Mouse (Mus musculus) embryonic fibroblast, embryonic 13.5 days (primary cell): ENCODE results near the gene Olfr1185-ps1.
"Not testable (repeated sequence)": the region's sequence is repeated elsewhere in the genome, so short reads cannot be mapped to it uniquely, and the experiment has no call there.

Experiments used
- CTCF ChIP-seq: IDR thresholded peaks from 2 replicates; pipeline ENCODE4 v1.5.1; 2011; ENCODE audit warnings: mild to moderate bottlenecking, control low read depth, low read length, moderate library complexity, borderline replicate concordance; ENCODE audit not compliant: insufficient read depth
- POLR2A ChIP-seq: IDR thresholded peaks from 2 replicates; pipeline ENCODE4 v1.6.1; 2011; ENCODE audit warnings: low read depth, mild to moderate bottlenecking, control low read depth, low read length, moderate library complexity

DNA sequence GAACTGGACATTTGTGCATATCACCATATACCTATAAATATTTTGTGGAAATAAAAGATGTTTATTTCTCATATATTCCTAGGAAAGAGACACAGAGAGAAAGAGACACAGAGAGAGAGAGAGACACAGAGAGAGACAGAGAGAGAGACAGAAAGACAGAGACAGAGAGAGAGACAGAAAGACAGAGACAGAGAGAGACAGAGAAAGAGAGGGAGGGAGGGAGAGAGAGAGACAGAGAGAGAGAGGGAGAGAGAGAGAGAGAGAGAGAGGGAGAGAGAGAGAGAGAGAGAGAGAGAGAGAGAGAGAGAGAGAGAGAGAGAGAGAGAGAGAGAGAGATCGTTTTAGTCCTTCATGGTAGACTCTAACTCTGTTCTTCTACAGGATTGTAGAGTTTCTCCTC is 38.6 kb upstream of the Olfr1185-ps1 start, which contains the start of gene Olfr1183:
- not testable (repeated sequence) for TF ChIP-seq CTCF, POLR2A
